Mouse (Mus musculus): ENCODE results near the gene Tspan4.
"Not testable (repeated sequence)": the region's sequence is repeated elsewhere in the genome, so short reads cannot be mapped to it uniquely, and the experiment has no call there.

The Tspan4 gene

DNA sequence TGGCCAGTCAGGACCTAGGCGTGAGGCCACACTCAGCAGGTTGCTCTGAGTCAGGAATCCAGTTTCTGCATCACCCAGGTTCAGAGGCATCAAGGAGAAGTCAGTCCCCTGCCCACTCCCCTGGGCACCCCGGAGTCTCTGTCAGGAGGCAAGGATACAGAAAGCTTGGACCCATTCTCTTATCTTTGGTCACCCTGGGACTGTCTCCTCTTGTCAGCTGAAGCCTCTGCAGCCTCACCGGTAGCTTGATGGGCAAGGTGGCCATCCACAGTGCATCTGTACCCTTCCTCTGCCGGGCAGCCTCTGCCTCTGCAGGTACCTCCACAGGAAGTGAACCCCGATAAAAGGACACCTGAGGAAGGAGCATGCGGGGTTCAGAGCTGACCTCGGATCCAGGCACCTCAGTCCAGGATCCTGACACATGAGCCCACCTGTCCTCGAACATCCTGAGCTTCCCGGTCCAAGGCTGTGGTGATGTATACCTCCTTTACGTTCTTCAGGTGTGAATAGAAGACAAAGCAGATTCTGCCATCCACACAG lies 35.8 kb upstream of the Tspan4 start:
- DNase-seq (ENCODE audit: low spot score): no peak

- no peak for DNase-seq (ENCODE audit: low spot score)
Measured at GRCm38 (mm10) chr7:141439811-141440210, 35.2 kb upstream of the Tspan4 start.

- DNase-seq (ENCODE audit: low spot score): no peak
Measured at GRCm38 (mm10) chr7:141440613-141441012, 34.4 kb upstream of the Tspan4 start.

- DNase-seq (ENCODE audit: low spot score): no peak
Measured at GRCm38 (mm10) chr7:141441460-141441859, 33.6 kb upstream of the Tspan4 start.

DNA sequence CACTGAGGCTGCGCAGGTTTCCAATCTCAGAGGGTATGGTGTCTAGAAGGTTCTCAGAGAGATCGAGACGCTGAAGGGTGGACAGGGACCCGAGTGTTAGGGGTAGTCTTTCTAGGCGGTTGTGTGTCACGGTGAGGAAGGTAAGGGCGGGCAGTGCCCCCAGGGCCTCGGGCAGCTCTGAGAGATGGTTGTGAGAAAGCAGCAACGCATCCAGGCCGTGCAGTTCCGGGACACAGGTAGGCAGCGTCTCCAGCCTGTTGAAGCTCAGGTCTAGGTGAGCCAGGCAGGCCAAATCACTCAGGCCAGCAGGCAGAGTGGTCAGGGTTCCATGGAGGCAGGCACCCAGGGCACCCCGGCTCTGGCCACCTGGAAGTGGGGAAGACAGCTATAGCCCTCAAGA lies 32.8 kb upstream of the Tspan4 start:
- DNase-seq (ENCODE audit: low spot score): no peak

- DNase-seq (ENCODE audit: low spot score): no peak
Measured at GRCm38 (mm10) chr7:141443081-141443821, 31.8 kb upstream of the Tspan4 start.

DNA sequence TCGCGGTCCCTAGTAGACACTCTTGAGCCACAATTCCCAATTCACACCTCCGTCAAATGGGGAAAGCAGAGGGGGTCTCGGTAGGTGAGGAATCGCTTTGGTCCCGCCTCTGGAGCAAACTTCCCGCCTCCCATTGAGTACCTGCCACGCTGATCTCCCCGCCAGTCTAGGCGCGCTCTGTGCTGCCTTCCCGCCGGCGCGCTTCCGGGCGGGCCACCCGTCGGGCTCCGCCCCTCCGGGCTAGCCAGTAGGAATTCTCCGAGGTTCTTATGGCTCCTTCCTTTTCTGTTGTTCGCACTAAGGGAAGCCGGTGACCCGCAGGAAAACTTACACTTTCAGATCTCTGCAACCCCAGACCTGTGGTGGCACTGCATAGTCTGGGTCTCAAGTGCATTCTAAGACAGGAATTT lies 31.2 kb upstream of the Tspan4 start, which contains the start of gene Pidd1:
TSS of gene Pidd1 (minus strand) at position 198 of the 410 bp plus-strand sequence.
- peak; percentile 67 for DNase-seq (ENCODE audit: low spot score)

DNA sequence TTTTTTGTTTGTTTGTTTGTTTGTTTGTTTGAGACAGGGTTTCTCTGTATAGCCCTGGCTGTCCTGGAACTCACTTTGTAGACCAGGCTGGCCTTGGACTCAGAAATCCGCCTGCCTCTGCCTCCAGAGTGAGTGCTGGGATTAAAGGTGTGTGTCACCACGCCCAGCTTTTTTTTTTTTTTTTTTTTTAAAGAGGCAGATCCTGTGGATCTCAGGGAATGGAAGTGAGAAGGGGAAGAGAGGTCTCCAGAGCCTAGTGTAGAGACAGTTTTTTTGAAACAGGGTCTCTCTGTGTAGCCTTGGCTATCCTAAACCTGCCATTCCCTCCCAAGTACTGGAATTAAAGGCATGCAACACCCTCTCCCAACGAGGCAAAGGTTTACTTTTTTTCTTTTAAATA lies 28.7 kb upstream of the Tspan4 start:
- not testable (repeated sequence) for DNase-seq (ENCODE audit: low spot score)

DNA sequence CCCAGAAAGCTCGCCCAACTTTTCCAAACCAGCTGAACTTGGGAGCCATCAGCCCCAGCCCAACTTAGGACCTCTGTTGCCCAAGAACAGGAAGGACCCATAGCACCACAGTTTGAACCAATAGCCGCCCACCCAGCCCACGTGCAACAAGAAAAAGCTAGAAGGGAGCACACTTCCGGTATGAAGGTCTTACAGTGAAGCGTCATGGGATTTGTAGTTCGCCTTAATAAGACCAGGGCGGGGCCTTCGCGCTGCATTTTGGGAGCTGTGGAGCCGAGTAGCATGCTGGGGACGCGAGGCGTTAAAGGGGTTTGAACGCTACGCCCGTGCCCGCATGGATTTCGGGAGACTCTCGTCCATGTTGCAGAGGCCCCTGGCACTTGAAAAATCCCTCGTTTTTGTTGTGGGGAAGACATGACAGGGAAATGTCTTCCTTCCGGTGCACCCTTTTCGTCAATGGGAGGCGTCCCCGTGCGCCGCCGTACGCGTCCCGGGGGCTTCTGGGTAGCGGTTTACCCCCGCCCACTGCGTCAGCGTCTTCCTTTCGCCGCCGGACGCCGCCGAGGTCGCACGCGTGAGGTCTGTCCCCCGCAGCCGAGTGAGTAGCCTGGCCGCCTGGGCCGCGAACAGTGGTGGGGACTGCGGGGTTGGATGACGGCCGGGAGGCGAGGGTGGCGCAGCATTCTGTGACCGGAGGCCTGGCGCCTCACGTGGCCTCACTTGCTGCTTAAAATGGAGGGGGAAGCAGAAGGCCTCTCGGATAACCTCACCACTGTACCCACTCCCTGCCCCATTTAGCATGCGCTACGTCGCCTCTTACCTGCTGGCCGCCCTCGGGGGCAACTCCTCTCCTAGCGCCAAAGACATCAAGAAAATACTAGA lies 27.7 kb upstream of the Tspan4 start, which contains the start of gene Rplp2:
TSS of gene Rplp2 (plus strand) at position 261 of the 882 bp plus-strand sequence.
- DNase-seq (ENCODE audit: low spot score): peak; percentile 89

- DNase-seq (ENCODE audit: low spot score): no peak
Measured at GRCm38 (mm10) chr7:141451928-141452327, 23.1 kb upstream of the Tspan4 start.

GRCm38 (mm10) chr7:141453636-141454035 lies 21.4 kb upstream of the Tspan4 start:
- no peak for DNase-seq (ENCODE audit: low spot score)

GRCm38 (mm10) chr7:141454967-141455551 lies 20.0 kb upstream of the Tspan4 start, which contains the start of gene Pnpla2:
Pnpla2 (plus strand) TSS chr7:141455198.
- peak; percentile 93 for DNase-seq (ENCODE audit: low spot score)

DNA sequence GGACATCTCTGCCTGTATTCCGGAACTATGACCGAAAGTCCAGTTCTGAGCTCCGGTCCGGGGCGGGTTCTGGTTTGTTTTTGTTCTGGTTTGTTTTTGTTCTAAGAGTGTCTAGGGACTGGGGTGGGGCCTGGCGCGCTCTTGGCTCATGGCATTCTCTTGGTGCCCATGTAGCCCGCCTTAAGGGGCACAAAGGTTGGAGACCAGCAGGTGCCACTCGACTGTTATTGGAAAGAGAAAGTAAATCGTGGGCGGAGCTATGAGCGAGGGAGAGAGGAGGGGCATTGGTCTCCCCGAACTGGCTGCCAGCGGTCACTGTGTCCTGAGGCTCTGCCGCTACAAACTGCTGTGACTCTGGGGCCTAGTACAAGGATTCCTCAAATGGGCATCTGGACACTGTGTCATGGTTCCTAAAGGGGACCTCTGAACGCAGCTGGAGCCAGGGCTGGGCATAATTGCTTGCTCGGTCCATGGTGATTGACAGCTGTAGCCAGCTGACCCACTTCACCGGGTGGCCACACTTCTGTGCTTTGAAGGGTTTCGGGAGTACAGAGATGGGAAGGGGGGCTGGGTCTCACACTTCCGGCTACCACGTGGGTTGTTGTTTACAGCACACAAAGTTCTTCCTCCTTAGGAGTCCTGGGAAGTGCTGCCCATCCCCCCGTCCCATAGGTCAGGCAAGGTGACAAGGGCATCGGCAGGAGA lies 19.3 kb upstream of the Tspan4 start:
- DNase-seq (ENCODE audit: low spot score): peak; percentile 54

- no peak for DNase-seq (ENCODE audit: low spot score)
Measured at GRCm38 (mm10) chr7:141456739-141457138, 18.3 kb upstream of the Tspan4 start.

GRCm38 (mm10) chr7:141457236-141457635 lies 17.8 kb upstream of the Tspan4 start:
- DNase-seq (ENCODE audit: low spot score): no peak

DNA sequence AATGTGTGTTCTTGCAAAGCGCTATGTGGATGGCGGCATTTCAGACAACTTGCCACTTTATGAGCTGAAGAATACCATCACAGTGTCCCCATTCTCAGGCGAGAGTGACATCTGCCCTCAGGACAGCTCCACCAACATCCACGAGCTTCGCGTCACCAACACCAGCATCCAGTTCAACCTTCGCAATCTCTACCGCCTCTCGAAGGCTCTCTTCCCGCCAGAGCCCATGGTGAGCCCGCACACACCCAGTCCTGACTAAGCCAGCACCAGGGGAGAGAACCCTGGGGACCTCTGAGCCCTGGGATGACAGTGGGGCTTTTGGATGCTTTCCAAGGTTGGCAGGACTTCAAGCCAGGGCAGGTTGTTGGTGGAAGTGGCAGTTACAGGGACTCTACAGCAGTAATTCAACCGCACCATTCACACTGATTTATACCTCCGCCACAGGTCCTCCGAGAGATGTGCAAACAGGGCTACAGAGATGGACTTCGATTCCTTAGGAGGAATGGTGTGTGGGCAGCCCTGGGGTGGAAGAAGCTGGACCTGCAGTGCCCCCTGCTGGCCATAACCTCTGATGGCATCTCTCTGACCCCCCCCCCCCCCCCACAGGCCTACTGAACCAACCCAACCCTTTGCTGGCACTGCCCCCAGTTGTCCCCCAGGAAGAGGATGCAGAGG lies 16.9 kb upstream of the Tspan4 start:
- no peak for DNase-seq (ENCODE audit: low spot score)

DNA sequence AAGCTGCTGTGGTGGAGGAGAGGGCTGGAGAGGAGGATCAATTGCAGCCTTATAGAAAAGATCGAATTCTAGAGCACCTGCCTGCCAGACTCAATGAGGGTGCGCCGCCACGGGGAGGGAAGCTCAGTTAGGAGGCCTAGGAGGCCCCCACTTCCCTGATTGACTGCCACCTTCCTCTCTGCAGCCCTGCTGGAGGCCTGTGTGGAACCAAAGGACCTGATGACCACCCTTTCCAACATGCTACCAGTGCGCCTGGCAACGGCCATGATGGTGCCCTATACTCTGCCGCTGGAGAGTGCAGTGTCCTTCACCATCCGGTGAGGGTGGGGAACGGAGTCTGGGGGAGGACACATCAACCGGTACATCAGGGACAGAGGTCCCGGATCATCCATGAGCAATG lies 16.4 kb upstream of the Tspan4 start:
- no peak for DNase-seq (ENCODE audit: low spot score)

- DNase-seq (ENCODE audit: low spot score): no peak
Measured at GRCm38 (mm10) chr7:141459301-141459711, 15.7 kb upstream of the Tspan4 start.

DNA sequence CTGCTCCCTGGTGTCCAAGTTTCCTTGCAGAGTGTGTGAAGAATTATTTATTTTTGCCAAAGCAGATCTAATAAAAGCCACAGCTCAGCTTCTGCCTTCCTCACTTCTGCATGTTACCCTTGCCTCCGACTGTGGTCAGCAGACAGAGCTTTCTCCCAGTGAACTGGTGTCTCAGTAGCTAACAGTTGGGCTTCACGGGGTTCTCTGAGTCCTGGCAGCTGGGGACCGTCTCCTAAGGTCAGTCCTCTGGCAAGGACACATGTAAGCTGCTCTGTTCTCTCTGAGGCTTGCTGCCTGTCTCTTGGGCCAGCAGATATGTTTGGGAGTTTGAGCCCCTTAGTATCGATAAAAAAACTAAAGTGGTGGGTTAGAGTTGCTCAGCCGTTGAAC lies 15.0 kb upstream of the Tspan4 start:
- no peak for DNase-seq (ENCODE audit: low spot score)

DNA sequence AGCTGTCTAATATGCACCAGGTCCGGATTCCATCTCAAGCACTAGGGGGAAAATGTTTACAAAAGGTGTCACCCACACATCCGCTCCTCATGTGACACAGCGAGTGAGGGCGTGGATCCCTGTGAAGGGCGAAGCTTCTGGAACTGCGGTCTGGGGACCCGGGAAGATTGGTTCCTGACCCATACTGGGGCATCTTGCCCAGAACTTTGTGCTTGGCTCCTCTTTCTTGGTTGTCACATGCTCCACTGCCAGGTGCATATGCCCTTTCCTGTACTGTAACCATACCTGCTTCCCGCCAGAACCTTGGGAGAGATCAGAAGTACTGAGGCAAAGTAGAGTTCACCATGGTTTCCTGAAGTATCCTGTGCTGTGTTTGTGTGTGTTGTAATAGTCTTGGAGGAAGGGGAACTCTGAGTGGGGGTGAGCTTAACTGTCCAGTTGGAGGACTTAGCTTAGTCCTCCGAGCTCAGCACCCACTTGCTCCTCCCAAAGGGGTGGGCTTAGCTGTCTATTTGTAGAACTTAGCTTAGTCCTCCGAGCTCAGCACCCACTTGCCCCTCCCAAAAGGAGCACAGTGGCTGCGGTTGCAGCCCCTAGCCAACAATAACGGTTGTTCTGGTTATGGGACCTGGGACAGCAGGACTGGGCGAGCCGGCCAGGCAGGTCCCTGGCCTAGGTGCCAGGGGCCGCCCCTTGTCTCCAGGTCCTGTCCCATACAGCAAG lies 14.5 kb upstream of the Tspan4 start, which contains the start of gene Cracr2b:
TSS of gene Cracr2b (plus strand) at position 704 of the 723 bp plus-strand sequence.
- DNase-seq (ENCODE audit: low spot score): no peak
